Mouse (Mus musculus) right cerebral cortex, postnatal 25 days (tissue): ENCODE data around the gene 1110002E22Rik.

ENCODE experiments used
- DNase-seq: peaks from one replicate; pipeline ENCODE4 v3.0.0; 2022

Gene 1110002E22Rik

DNA sequence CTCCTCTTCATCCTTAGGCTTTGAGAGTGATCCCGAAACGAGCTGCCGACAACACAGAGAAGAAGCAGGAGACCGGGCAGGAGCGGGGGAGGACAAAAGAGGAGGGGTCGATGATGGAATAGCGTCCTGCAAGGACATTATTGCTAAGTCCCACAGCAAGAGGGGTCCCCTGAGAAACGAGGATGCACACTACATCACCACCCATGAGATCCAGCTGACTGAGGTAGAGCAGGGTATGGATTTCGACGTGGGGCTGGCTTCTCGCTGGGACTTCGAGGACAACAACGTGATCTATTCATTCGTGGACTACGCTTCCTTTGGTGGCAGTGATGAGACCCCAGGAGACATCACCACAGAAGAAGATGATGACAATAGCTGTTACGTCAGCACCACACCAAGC is 1.1 kb downstream of the 1110002E22Rik start:
- DNase-seq: no peak

DNA sequence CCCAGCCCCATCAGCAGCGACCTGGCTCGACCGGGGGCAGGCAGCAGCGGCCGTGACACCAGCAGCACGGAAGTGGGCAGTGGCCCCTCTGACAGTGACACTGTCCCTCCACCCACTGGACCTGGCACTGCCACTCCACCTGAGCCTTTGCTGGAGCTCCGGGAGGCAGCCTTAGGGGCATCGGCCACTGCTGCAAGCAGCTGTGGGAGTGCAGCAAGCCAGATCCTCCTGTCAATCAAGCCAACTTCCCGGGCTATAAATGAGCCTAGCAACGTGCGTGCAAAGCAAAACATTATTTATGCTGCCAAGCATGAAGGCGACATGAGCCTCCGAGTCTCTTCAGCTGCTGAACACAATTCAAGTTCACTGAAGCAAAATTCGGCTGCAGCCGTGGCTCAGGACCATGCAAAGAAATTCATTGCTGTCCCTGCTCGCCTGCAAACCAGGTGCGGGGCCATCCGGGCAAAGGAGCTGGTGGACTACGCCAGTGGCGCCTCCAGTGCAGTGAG is 1.6 kb downstream of the 1110002E22Rik start:
- DNase-seq: peak; percentile 26

DNA sequence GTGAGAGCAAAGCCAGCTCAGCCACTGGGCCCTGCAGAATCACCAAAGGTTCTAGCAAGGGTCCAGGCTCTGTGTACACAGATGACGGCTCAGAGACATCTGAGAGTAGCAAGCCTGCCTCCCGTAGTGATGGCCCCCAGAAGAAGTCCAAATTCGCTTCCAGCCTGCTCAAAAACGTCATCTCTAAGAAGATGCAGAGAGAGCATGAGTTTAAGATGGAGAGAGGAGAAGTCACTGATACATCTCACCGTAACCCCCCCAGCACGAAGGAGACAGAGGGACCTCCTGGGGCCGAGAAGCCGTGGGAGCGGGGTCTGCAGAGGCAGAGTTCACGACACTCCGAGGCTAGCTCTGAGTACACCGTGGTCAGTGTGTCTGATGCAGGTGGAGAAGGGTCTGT is 2.4 kb downstream of the 1110002E22Rik start, which contains the start of gene Gm5105:
Gene Gm5105, minus strand, starts transcription at position 101 of the 400 bp plus-strand sequence.
- DNase-seq: no peak

DNA sequence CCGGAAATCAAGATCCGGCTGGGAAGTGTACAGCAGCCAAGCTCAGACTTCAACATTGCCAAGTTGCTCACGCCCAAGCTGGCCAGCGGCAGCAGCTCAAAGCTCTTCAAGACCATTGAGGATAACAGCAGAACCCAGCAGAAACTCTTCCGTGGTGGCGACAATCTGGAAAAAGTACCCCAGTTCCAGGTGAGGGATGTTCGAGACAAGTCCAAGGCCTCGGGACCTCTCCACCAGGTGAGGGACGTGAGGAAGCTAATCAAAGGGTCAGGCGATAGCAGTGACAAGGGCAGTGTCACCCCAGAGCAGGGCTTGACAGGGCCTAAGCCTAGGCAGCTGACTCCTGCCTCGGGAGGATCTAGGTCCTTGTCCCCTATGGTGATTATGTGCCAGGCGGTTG is 3.3 kb downstream of the 1110002E22Rik start:
- DNase-seq: no peak

DNA sequence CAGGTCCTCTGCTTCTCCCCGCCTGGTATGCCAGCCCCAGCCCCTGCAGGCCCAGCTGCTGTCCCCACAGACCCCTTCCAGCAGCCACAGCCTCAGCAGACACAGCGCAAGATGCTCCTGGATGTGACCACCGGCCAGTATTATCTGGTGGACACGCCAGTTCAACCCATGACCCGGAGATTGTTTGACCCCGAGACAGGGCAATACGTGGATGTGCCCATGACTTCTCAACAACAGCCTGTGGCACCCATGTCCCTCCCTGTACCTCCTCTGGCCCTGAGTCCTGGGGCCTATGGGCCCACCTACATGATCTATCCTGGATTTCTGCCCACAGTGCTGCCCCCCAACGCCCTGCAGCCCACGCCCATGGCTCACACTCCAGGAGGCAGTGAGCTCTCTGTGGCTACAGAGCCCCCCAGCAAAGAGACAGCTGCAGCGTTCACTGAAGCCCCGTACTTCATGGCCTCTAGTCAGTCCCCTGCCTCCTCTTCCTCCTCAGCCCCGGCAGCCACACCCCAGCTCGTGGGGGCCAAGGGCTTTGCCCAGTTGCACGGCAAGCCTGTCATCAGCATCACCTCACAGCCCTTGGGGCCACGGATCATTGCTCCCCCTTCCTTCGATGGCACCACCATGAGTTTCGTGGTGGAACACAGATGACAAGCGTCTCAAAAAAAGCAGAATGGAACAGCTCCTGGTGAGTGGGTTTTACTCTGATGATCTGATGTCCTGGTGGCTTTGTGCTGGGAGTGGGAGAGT is 5.1 kb downstream of the 1110002E22Rik start:
- no peak for DNase-seq

DNA sequence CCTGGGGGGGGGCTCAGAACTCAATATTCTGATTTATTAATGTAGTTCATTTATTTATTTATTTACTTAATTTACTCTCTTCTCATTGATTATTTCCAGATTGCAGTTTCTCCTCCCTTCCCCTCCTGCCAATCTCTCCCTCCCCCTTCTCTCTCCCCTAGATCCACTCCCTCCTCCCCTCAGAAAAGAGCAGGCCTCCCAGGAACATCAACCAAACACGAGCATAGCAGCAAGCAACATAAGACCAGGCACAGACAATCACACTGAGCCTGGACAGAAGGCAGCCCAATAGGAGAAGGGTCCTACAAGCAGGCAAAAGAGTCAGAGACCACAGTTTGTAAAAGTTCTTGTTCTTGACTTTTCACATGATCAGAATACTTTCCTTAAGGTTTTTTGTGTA is 6.2 kb downstream of the 1110002E22Rik start:
- DNase-seq: no peak

DNA sequence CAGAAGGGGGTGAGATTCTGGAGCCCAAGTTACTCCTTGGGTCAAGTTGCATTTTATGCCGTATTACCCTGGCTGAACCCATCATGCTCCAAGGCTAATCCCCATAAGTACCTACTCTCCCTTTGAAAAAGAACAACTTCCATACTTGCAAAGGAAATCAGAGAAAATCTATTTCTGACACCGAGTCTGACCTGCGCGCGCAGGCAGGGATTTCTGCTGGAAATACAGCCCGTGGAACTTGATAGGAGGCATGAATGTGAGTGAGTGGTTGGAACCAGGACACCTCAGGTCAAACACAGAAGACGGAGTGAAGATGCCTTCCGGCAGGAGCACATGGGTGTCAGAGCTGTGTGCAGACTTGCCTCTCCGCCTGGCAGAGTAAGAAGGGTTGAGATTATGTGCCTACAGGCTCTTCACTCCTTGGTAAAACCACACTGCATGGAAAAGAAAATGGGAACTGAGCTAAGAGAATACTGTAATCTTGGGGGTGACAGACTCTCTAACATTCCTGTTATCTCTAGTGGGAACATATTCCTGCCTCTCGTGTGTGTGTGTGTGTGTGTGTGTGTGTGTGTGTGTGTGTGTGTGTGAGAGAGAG is 6.7 kb downstream of the 1110002E22Rik start:
- no peak for DNase-seq

DNA sequence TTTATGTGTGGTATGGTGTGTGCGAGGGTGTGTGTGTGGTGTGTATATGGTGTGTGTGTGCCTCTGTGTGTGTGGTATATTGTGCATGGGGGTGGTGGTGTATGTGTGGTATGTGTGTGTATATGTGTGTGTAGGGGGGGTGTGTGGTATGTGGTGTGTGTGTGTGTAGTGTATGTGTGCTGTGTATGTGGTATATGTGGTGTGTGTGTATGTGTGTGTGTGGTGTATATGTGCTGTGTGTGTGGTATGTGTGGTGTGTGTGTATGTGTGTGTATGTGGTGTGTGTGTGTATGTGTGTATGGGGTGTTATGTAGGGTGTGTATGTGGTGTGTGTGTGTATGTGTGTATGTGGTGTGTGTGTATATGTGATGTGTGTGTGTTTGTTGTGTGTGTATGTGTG is 9.4 kb downstream of the 1110002E22Rik start:
- no peak for DNase-seq

DNA sequence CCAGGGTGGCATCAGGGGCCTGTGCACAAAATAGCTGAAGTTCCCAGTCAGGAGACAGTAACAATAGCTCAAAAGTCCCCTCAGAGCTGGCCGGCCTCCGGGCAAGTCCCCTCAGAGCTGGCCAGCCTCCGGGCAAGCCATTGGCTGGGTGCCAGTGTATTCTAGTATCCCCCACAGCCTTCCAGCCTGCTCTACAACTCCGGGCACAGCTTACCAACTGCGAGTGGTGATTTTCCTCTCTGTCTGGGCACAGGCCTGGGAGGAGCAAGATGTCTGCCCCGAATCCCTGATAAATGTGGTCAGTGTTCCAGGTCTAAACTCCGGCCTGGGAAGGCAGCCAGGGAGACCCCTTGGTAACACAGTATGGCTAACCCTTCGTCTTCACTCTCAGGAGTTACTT is 10.4 kb downstream of the 1110002E22Rik start:
- no peak for DNase-seq

DNA sequence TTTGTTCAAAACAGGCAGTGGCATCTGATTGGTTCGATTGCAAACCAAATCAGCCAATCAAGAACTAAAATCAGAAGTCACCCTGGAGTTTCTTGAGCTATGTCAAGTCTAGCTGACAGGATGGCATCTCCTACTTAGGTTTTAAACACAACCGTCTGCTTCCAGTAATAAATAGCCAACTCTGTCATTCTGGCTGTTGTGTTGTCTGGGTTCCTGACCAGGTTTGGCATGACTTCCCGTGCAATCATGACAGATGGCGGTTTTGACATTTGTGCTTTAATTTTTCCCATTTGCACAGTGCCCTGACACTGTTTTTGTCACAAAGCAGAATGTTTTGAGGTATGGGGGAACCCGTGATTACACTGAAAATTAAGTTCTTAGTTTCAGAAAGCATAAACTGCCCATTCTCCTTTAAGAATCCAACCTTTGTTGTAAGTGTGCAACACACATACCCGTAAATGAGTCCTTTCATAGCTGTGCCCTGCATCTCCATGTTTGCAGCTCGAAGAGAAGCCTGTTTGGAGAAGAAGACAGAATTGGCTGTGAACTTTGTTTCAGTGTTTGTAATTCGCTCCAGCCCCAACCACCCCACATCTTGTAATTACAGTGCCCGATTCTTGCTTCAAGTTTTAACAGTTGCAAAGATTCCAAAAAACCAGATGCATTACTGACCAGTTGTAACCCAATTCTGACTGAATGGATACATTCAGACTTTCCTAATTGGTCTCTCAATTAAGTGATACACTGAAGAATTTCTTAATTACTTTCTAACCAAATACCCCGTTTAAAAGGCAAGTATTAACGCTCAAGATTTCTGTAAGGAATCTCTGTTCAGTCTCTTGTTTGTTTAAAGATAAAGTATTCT is 12.9 kb downstream of the 1110002E22Rik start:
- DNase-seq: no peak

DNA sequence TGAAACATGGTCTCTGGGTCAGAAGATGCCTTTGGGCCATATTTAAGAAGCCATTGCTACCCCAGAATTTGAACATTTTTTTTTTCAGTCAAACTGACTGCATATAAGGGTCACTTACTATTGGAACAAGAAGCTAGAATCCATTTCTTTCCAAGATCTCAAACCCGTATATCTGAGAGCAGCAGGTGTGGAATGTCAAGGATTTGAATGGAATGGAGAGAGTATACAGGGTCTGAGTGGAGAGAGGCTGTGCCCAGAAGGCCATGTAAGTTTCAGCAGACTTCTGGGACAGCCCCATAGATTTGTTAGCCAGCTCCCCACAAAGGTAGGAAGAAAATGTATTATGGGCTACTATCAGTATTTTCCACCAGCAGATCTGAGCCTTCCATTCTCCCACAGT is 13.8 kb downstream of the 1110002E22Rik start:
- no peak for DNase-seq

DNA sequence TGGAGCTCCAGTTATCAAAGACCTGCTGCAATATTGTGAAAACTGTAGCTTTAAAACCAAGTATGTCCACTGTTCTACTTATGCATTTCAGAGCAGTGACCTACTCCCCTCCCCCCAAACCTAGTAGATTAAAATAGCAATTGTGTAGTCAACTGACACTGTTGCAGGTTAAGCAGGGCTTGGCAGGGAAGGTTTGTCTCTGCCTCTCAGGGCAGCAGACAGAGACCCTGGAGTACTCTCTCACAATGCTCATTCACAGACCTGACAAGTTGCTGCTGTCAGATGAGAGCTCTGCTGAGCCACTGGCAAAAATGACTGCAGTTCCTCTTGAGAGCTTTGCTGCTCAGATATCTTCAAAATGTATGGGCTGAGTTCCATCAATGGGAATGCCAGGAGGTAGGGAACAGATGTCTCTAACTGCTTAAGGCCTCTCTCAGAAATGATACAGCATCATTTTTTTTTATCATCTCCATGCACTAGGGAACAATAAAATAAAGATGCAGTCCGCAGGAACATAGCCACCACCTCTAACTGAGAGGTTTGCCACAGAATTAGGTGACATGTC is 18.3 kb downstream of the 1110002E22Rik start:
- peak; percentile 46 for DNase-seq

DNA sequence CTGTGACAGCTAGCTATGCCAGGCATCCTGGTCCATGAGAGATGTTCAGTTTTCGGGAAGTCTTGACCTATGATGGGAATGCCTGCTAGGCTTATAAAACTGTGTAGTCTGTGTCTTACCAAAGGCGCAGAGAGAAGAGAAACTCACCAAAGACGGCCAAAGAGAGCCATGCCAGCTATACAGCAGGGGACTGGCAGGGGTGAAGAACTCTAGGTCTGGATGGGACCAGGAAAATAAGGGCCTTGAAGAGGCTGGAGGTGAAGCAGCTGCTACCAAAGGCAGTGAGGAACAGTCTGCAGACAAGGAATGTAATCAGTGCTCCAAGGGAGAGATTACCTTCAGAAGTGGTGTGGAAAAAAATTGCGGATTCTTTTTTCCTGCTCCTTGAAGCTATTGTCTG is 19.0 kb downstream of the 1110002E22Rik start:
- DNase-seq: no peak

DNA sequence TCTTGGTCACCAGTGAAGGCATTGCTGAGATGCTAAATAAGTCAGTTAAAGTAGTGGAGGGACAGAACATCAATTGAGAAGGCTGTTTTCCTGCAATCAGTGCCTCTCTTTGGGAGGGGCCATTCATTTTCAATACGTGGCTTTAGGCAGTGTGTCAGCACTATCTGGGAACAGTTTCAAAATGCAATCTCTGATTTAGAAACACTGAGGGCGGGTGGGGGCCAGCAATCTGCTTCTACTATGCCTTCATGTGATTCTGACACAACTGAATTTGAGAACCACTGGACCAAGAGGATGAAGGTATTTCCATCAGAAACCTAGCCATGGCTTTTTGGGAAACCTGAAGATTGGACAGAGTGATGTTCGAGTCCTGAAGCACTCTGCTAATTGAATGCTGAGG is 30.4 kb downstream of the 1110002E22Rik start:
- peak; percentile 53 for DNase-seq

DNA sequence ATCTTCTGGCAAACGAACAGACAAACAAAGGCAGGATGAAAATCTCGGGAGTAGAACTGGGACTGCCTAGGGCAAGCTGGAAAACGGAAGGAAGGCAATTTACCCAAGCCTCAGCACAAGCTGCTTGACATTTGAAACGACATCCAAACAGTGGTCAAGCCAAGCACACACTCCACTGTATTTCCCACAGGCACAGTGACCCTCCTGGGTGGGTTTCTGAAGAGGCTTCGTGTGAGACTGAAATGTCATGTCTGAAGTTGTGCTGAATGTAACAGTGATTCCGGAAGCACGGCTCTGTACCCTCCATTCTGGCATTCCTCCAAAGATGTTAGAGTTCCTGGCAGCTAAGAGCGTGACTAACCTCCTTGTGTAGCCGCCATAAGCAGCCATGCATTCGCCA is 30.9 kb downstream of the 1110002E22Rik start:
- DNase-seq: no peak

DNA sequence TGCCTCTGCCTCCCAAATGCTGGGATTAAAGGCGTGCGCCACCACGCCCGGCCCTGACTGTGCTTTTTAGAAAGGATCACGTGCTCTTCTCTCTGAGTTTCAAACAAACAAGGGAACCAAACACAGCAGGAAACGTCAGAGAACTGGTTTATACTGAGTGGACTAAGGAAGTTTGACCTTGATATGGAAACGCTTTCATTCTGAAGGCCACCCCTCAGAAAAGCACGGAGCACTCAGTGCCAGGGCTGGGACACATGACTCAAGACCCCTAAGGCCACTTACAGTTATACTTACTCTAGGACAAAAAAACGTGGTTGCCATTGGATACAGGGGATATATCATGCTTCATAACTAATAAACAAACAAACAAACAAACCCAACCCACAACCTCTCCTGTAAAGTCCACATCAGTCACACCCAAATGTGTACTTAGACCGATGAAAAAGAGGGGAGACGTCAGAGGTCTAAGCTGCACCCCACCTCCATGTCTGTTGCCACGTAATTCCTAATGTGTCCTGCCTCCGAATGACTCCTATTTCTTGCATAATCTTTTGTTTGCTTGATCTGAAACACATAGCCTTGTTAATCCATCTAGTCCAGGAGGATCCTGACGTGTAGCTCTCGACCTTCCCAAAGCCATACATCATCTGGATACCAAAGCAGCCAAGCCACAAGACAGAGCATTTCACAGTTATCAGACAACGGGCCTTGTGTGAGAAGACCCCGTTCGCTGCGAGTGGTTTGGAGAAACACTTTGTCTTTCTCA is 31.6 kb downstream of the 1110002E22Rik start:
- no peak for DNase-seq

DNA sequence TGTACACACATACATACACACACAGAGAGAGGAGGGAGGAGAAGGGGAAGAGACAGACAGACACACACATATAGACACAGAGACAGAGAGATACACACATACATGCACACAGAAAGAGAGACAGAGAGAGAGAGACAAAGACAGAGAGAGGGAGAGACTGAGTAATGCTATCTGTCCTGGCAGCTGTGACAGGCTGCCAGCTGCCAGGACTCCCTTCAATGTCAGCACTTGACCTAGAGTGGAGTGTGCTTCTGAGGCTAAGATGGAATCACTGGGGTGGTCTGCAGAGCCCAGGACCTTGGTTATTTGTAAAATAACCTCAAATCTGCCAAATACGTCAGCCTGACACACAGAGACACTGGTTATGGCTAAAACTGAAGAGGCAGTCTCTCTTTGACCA is 32.9 kb downstream of the 1110002E22Rik start:
- no peak for DNase-seq

DNA sequence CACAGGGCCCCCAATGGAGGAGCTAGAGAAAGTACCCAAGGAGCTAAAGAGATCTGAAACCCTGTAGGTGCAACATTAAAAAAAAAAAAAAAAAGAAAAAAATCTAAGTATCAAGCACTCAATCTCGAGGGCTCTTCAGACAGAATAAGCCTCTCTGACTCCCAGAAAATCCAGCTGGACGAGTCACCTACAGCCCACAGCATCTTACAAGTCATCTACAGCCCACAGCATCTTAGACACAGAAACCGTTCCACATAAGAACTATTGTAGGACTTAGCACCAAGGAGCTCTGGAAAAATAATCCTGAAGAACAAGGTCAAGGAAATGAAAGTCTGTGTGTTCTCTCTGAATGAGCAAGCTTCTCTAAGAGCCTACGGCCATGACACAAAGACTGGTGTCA is 37.1 kb downstream of the 1110002E22Rik start:
- DNase-seq: no peak

DNA sequence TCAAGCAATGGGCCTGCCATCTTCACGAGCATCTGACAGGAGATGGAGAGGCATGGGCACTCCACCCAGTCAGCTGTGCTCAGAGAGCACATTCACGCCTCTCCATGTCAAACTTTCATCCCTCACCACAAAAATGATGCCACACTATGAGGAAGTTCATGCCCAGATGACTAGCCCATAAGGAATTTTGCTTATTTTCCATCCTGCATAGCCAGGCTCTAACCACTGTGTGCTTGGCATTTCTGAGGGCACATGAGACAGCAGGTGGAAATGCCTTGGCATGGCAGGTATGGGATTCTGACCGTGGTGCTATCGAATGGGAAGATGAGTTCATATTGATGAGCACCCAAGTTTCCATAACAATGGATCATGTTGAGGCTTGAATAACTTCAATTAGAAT is 38.8 kb downstream of the 1110002E22Rik start:
- DNase-seq: no peak

DNA sequence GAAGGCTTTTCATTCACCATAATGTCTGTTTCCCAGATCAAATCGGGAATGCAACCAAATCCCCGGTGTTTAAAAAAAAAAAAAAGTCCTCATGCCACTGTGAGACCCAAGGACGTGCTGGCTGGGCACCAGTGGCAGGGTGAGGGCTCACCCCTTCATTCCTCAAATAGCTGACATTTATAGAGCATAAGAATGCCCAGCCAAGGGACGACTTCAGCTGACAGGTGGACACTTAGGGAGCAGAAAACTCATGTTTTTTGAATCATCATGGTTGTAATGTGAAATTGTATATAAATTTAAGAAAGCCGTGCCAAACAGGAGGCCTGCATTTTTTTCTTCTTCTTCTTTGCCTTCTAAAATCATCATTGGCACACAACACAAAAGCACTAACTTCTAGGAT is 40.2 kb downstream of the 1110002E22Rik start:
- no peak for DNase-seq

DNA sequence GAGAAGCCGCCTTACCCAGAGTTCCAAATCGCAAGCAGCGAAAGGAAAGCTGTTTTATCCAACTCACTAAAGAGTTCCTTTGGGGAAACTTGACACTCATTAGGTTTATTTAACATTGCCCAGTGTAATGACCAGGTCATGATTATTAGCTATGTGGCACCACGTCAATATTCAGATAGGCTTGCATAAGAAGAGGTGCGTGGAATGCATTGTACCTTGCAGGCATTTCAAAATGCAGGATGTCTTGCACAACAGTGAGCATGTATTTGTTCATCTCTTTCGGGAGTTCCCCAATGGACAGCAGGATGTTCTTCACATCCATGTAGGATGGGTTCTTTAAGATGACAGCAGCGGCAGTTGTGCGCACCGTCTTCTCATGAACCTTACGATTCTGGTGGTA is 42.0 kb downstream of the 1110002E22Rik start:
- DNase-seq: no peak
